Mouse (Mus musculus): Measurements from ENCODE around the gene Ngf. TPM values are rescaled to one million over a fixed set of nuclear protein-coding genes. Genes with fewer than 3 reads are reported as not detected.

Ngf gene
- total RNA-seq, 2 experiments from 2014 or later = 5.6 to 6.0 TPM

- DNase-seq (ENCODE audit: low spot score in 2 of 2) = no peak
- intact Hi-C loops (cut with DNase I) = no loop called here
These were observed 31.5 kb downstream of the Ngf start for GRCm38 (mm10) chr3:102501186-102501585.

- intact Hi-C loops (cut with DNase I) = no loop called here
- no peak for DNase-seq (ENCODE audit: low spot score in 2 of 2)
These were observed 35.4 kb downstream of the Ngf start for GRCm38 (mm10) chr3:102505129-102505528.

- intact Hi-C loops (cut with DNase I) = no loop called here
These were observed 36.3 kb downstream of the Ngf start for GRCm38 (mm10) chr3:102506061-102506460.

GRCm38 (mm10) chr3:102507666-102508260 lies 38.0 kb downstream of the Ngf start:
- intact Hi-C loops (cut with DNase I) = no loop called here
- no peak for DNase-seq (ENCODE audit: low spot score in 2 of 2)

More at GRCm38 (mm10) chr3:102506061-102506460, 36.3 kb downstream of the Ngf start:
- DNase-seq (ENCODE audit: low spot score in 2 of 2) = no peak

- intact Hi-C loops (cut with DNase I) = no loop called here
- DNase-seq (ENCODE audit: low spot score in 2 of 2) = no peak
These were observed 38.7 kb downstream of the Ngf start for GRCm38 (mm10) chr3:102508455-102508854.

GRCm38 (mm10) chr3:102509601-102510000 lies 39.9 kb downstream of the Ngf start:
- intact Hi-C loops (cut with DNase I) = no loop called here
- DNase-seq (ENCODE audit: low spot score in 2 of 2) = no peak

GRCm38 (mm10) chr3:102516937-102517336 lies 47.2 kb downstream of the Ngf start:
- intact Hi-C loops (cut with DNase I) = no loop called here
- no peak for DNase-seq (ENCODE audit: low spot score in 2 of 2)

- intact Hi-C loops (cut with DNase I) = no loop called here
- no peak for DNase-seq (ENCODE audit: low spot score in 2 of 2)
These were observed 51.3 kb downstream of the Ngf start for GRCm38 (mm10) chr3:102521061-102521460.

GRCm38 (mm10) chr3:102523711-102524110 lies 54.0 kb downstream of the Ngf start:
- intact Hi-C loops (cut with DNase I) = no loop called here
- no peak for DNase-seq (ENCODE audit: low spot score in 2 of 2)

- intact Hi-C loops (cut with DNase I) = no loop called here
- DNase-seq (ENCODE audit: low spot score in 2 of 2) = no peak
These were observed 55.2 kb downstream of the Ngf start for GRCm38 (mm10) chr3:102524951-102525350.

- intact Hi-C loops (cut with DNase I) = no loop called here
- DNase-seq (ENCODE audit: low spot score in 2 of 2) = no peak
These were observed 56.1 kb downstream of the Ngf start for GRCm38 (mm10) chr3:102525856-102526255.

GRCm38 (mm10) chr3:102526481-102526880 lies 56.8 kb downstream of the Ngf start:
- DNase-seq (ENCODE audit: low spot score in 2 of 2) = no peak
- intact Hi-C loops (cut with DNase I) = no loop called here

GRCm38 (mm10) chr3:102534744-102535143 lies 65.0 kb downstream of the Ngf start:
- intact Hi-C loops (cut with DNase I) = no loop called here

GRCm38 (mm10) chr3:102543646-102544045 lies 73.9 kb downstream of the Ngf start:
- intact Hi-C loops (cut with DNase I) = no loop called here
- DNase-seq (ENCODE audit: low spot score in 2 of 2) = no peak

More at GRCm38 (mm10) chr3:102534744-102535143, 65.0 kb downstream of the Ngf start:
- no peak for DNase-seq (ENCODE audit: low spot score in 2 of 2)

GRCm38 (mm10) chr3:102547536-102547935 lies 77.8 kb downstream of the Ngf start:
- DNase-seq (ENCODE audit: low spot score in 2 of 2) = no peak
- intact Hi-C loops (cut with DNase I) = no loop called here

GRCm38 (mm10) chr3:102553935-102554670 lies 84.4 kb downstream of the Ngf start:
- intact Hi-C loops (cut with DNase I) = no loop called here
- no peak for DNase-seq (ENCODE audit: low spot score in 2 of 2)

GRCm38 (mm10) chr3:102556108-102556507 lies 86.4 kb downstream of the Ngf start:
- intact Hi-C loops (cut with DNase I) = no loop called here
- no peak for DNase-seq (ENCODE audit: low spot score in 2 of 2)

- no peak for DNase-seq (ENCODE audit: low spot score in 2 of 2)
- intact Hi-C loops (cut with DNase I) = no loop called here
These were observed 86.9 kb downstream of the Ngf start for GRCm38 (mm10) chr3:102556645-102557044.

Measured in left cerebral cortex, postnatal 25 days (tissue).